Mouse (Mus musculus) heart, embryonic 10.5 days (tissue): ENCODE data around the gene Chl1. TPM values are rescaled to one million over a fixed set of nuclear protein-coding genes. Genes with fewer than 3 reads are reported as not detected.

ENCODE experiments used
- DNase-seq: peaks from one replicate; pipeline ENCODE4 v3.0.0-alpha.2; 2017; ENCODE audit warnings: low spot score
- H3K27ac ChIP-seq: fragments of 300-500 bp; sonication (generic); 2 replicates; pipeline ENCODE4 v1.5.1; 2016; ENCODE audit warnings: mild to moderate bottlenecking
- H3K27me3 ChIP-seq: fragments of 300-500 bp; sonication (generic); 2 replicates; pipeline ENCODE4 v1.6.1; 2016; ENCODE audit warnings: mild to moderate bottlenecking; ENCODE audit not compliant: poor library complexity, insufficient read depth, severe bottlenecking
- H3K36me3 ChIP-seq: fragments of 300-500 bp; sonication (generic); 2 replicates; pipeline ENCODE4 v1.6.1; 2016; ENCODE audit warnings: mild to moderate bottlenecking, moderate library complexity
- H3K4me1 ChIP-seq: fragments of 300-500 bp; sonication (generic); 2 replicates; pipeline ENCODE4 v1.6.1; 2016; ENCODE audit warnings: mild to moderate bottlenecking
- H3K4me3 ChIP-seq: fragments of 300-500 bp; sonication (generic); 2 replicates; pipeline ENCODE4 v1.5.1; 2016; ENCODE audit warnings: mild to moderate bottlenecking, moderate library complexity
- H3K9me3 ChIP-seq: fragments of 300-500 bp; sonication (generic); 2 replicates; pipeline ENCODE4 v1.6.1; 2016; ENCODE audit warnings: mild to moderate bottlenecking, moderate library complexity
- WGBS: fragments of 180-500 bp; shearing (Covaris S2); methylation state at CpG from one replicate; pipeline ENCODE4 v1.1.7; 2016; 5-methylcytosine and 5-hydroxymethylcytosine counted together
- polyA plus RNA-seq: library from polyadenylated mRNA; unstranded; fragments of >200 nt; fragmentation: Nextera tagmentation; extraction: Ambion mirVana; gene quantifications from 2 replicates; pipeline ENCODE4 v1.2.1, GENCODE M21; 2016

The Chl1 gene
- polyA plus RNA-seq, 1 experiment from 2014 or later, result 0.15 TPM

DNA sequence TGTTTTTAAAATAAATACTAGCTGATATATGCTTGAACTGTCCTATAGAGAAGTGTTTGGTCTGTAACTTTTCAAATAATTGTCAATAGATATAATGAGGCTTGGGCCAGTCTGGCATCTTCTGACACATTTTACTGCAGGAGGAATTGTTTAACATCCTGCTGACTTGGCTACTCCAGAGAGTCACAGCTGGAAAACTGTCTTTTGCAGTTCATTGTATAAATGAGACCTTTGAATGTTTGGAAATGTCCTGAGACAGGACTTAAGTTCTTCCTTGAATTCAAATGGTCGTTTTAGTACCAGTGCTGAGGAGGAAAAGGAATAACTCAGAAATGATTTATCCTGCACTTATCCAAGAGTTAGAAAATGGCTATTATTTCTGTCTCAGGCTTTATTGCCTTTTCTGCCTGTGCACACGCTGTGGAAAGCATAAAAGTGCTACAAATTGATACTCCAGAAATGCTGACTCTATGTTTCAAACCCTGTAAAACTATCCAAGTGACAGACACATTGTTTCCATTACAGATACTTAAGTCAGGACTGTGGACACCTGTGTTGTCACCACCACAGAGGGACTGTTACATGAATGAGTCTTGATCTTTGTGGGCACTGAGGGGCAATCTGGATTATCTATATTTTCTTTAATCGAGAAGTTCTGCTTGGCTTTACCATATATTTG is 105.7 kb downstream of the Chl1 start:
- no peak for DNase-seq
- no peaks in the 10 kb centered on the region for H3K9me3 ChIP-seq
- no peak overlapping the region for H3K4me3 ChIP-seq
- no peak overlapping the region for H3K27ac ChIP-seq
- H3K36me3 ChIP-seq, result no peaks in the 10 kb centered on the region
- no peaks in the 10 kb centered on the region for H3K4me1 ChIP-seq
- 59% methylated on average over 3 of the region's 3 CpGs for WGBS
- H3K27me3 ChIP-seq, result no peaks in the 10 kb centered on the region

DNA sequence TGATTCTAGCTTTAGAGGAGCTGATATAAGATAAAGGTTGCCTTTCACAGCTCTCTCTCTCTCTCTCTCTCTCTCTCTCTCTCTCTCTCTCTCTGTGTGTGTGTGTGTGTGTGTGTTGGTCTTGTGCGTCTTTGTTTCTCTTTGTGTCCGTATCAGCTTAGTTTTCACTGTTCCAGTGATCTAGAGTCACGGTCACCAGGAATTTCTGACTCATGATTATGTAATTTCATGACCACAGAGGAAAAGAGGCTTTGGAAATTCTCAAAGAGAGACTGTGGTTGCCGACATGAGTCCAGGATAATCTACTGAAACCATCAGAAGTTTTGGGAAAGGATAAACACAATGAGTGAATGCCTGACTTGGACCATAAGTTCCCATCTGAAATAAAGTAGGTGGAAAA is 110.5 kb downstream of the Chl1 start:
- Histone ChIP-seq H3K27me3 (no peaks in the 10 kb centered on the region), H3K4me1 (no peaks in the 10 kb centered on the region), H3K9me3 (no peaks in the 10 kb centered on the region), H3K27ac (no peak overlapping the region), H3K4me3 (no peak overlapping the region), H3K36me3 (no peaks in the 10 kb centered on the region)
- 65% methylated on average over 4 of the region's 4 CpGs for WGBS
- DNase-seq, result no peak

DNA sequence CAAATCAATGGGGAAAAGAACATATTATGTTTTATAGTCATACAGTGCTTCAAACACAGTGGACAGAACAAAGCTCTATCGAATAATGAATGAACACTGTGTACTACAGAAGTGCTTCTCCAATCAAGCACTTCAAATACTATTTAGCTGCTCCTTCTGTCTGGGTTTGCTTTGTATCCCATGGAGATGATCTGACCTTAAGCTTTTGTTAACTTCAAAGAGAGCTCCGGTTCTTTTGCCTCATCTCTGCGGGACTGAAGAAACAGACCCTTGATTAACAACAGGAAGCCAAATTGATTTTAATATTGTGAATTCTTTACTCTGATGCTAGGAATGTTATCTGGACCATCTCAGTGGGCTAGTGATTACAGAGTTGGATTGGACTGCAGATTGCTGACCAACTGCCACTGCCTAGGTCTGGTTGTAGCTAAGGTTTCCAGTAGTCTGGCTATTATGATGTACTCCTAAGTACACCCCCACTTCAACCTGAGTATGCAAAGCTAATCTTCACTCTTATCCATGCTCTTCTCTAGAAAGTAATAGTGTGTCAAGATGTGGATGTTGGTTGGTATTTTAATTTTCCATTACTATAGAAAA is 111.8 kb downstream of the Chl1 start:
- H3K4me3 ChIP-seq, result no peak overlapping the region
- H3K9me3 ChIP-seq, result no peaks in the 10 kb centered on the region
- no peaks in the 10 kb centered on the region for H3K27me3 ChIP-seq
- no peaks in the 10 kb centered on the region for H3K4me1 ChIP-seq
- no peak overlapping the region for H3K27ac ChIP-seq
- 74% methylated on average over 3 of the region's 3 CpGs for whole genome bisulfite sequencing
- H3K36me3 ChIP-seq, result no peaks in the 10 kb centered on the region
- DNase-seq, result no peak

DNA sequence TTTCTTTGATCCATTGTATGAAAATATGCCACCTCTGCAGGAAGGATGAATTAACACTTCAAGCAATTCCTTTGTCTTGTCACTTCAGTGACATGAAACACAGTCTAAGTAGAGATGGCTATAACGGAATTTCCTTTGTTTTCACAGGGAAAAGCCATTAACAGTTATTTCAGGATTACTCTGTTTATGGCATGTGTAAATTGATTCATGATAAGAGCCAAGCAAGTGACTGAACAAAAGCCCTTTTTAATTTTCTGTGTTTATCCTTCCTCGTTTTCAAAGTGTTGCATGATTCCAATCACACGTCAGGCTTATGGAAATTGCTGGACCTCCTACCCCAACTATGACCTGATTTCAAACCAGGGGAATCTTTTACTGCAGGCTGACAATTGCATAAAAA is 122.5 kb downstream of the Chl1 start:
- no peaks in the 10 kb centered on the region for H3K9me3 ChIP-seq
- H3K36me3 ChIP-seq, result no peaks in the 10 kb centered on the region
- no peak overlapping the region for H3K27ac ChIP-seq
- no peaks in the 10 kb centered on the region for H3K4me1 ChIP-seq
- no peaks in the 10 kb centered on the region for H3K27me3 ChIP-seq
- no peak overlapping the region for H3K4me3 ChIP-seq
- DNase-seq, result no peak
- WGBS, result 31% methylated on average over 3 of the region's 3 CpGs

DNA sequence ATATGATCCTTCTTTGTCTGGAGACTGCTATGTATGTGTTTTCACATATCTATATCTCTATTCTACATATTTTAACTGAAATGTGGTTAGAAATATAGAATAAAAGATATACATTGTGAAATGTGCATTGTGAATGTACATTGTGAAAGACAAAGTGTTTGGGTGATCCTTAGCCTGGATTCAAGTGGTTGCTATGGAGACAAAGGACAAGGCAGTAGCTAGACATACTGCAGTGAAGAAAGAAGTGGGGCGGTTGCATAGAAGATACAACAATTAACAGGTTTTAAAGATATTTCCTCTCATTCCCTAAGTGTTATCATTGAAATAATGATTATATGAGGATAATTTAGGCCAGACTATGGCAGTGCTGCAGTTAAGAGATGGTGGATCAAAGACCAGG is 146.4 kb downstream of the Chl1 start:
- H3K4me3 ChIP-seq, result no peak overlapping the region
- no peak overlapping the region for H3K27ac ChIP-seq
- no peak for DNase-seq
- H3K9me3 ChIP-seq, result no peaks in the 10 kb centered on the region
- H3K27me3 ChIP-seq, result no peaks in the 10 kb centered on the region
- H3K36me3 ChIP-seq, result no peaks in the 10 kb centered on the region
- H3K4me1 ChIP-seq, result no peaks in the 10 kb centered on the region
- WGBS, result 70% methylated on average over 1 of the region's 1 CpGs

DNA sequence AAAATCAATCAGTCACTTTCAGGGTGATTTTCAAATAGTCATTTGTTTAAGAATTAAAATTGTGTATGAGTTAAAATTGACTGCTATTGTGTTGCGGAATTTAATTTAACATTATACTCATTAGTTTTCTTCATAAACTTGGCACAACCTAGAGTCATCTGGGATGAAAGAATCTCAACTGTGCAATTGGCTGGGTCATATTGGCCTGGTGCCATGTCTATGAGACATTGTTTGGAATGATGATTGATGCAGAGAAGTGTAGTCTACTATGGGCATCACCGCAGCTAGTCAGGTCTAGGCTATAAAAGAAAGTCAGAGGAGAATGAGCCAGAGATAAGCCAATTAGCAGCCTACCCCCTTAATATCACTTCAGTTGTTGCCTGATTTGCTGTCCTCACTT is 148.8 kb downstream of the Chl1 start:
- WGBS, result 91% methylated on average over 2 of the region's 2 CpGs
- H3K27me3 ChIP-seq, result no peaks in the 10 kb centered on the region
- no peaks in the 10 kb centered on the region for H3K36me3 ChIP-seq
- H3K4me3 ChIP-seq, result no peak overlapping the region
- no peak overlapping the region for H3K27ac ChIP-seq
- no peaks in the 10 kb centered on the region for H3K9me3 ChIP-seq
- no peaks in the 10 kb centered on the region for H3K4me1 ChIP-seq
- no peak for DNase-seq

DNA sequence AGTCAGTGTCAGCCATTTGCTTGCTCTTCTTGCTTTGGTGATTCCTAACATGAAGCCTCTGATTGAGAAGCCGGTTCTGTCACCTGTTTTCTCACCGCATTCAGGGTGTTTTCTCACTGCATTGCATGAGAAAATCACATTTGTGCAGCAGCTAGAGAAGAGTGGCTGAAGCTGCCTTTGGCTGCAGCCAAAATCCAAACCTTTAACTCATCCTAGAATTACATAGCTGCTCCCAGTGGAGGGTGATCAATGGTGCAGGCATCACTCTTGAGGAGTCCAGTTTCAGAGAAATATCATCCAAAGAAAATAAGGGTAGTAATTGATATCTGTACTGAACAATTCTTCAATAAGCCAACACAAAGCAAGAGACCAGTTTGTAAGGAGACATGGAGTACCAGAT is 154.8 kb downstream of the Chl1 start:
- DNase-seq, result no peak
- H3K27ac ChIP-seq, result no peak overlapping the region
- no peaks in the 10 kb centered on the region for H3K36me3 ChIP-seq
- H3K27me3 ChIP-seq, result no peaks in the 10 kb centered on the region
- 75% methylated on average over 2 of the region's 2 CpGs for WGBS
- no peak overlapping the region for H3K4me3 ChIP-seq
- no peaks in the 10 kb centered on the region for H3K9me3 ChIP-seq
- H3K4me1 ChIP-seq, result no peaks in the 10 kb centered on the region

DNA sequence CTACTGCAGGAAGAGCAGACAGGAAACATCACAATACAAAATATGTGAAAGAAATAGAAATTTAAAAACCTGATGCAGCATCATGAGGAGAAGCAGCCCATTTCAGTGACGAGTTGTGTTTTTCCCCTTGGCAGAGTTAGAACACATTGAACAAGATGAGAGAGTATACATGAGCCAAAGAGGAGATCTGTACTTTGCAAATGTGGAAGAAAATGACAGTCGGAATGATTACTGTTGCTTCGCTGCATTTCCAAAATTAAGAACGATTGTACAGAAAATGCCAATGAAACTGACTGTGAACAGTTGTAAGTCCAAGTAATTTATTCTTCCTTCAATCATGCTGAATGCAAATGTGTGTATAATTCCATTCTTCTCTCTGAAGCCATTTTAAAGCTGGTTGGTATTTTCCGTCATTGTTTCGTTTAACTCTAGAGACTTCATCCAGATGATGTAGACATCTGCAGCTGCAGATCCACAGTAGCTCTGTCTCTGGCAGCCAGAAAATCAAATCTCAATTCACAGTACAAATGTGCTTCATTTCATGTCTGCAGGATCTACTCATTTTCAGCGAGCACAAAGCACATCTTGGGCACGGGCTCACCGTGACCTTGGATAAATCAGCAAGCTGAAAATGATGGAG is 155.4 kb downstream of the Chl1 start:
- 89% methylated on average over 9 of the region's 9 CpGs for WGBS
- Histone ChIP-seq H3K36me3 (no peaks in the 10 kb centered on the region), H3K27me3 (no peaks in the 10 kb centered on the region), H3K9me3 (no peaks in the 10 kb centered on the region), H3K4me1 (no peaks in the 10 kb centered on the region), H3K4me3 (no peak overlapping the region), H3K27ac (no peak overlapping the region)
- DNase-seq, result no peak

DNA sequence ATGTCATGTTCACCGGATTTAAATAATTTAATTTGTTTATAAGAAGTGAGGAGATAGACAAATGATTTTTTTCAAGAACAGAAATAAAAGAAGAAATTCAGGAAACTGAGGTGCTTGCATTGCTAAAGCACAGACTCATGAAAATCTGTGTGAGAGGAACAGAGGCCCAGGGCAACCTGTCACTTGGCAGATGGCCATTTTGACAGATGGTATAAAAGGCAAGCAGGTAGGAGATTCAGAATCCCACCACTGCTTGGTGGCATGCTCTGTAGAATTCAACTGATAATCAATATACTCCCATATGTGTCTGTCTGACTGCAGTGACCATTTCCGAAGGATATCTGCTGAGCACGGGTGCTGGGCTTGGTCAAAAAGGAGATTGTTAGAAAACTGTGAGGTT is 162.7 kb downstream of the Chl1 start:
- Histone ChIP-seq H3K27me3 (no peaks in the 10 kb centered on the region), H3K36me3 (no peaks in the 10 kb centered on the region), H3K4me3 (no peak overlapping the region), H3K27ac (no peak overlapping the region), H3K9me3 (no peaks in the 10 kb centered on the region), H3K4me1 (no peaks in the 10 kb centered on the region)
- no peak for DNase-seq
- 91% methylated on average over 3 of the region's 3 CpGs for WGBS

DNA sequence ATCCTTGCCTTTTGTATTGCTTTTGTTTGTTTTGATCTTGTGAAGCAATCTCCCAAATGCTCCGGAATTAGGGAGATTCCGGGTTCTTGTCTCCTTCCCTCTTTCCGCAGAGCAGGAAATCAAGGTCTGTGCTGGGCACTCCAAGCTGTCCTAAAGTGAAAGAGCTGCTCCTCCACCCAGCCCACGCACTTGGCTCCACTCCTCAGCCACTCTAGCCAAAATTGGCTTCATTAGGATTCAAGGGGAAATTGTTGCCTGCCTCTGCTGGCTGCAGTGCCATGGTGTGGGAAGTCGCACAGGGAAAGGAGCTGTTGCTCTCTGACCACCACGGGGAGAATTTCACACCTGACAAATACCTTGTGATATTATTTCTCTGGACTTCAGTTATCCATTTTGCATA is 163.9 kb downstream of the Chl1 start:
- no peaks in the 10 kb centered on the region for H3K36me3 ChIP-seq
- DNase-seq, result no peak
- H3K27ac ChIP-seq, result no peak overlapping the region
- H3K27me3 ChIP-seq, result no peaks in the 10 kb centered on the region
- H3K4me3 ChIP-seq, result no peak overlapping the region
- no peaks in the 10 kb centered on the region for H3K4me1 ChIP-seq
- 60% methylated on average over 6 of the region's 6 CpGs for WGBS
- H3K9me3 ChIP-seq, result no peaks in the 10 kb centered on the region

DNA sequence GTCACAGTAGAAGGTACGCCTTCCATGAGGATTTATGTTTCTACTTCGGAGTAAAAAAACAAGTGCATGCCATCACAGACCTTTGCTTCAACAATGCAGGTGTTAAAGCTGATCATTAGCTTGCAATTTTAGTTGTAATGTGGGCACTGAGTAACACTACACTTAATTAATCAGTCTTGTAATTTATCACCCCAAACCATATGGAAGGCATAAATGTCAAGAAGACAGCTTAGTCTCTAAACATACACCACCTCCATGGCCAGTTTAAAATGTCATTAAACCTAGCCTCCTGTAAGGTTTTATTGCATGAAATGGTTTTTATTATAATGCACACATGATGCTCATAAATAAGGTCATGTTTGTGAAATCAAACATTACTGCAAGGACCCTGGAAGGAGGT is 164.8 kb downstream of the Chl1 start:
- Histone ChIP-seq H3K36me3 (no peaks in the 10 kb centered on the region), H3K27me3 (no peaks in the 10 kb centered on the region), H3K4me3 (no peak overlapping the region), H3K4me1 (no peaks in the 10 kb centered on the region), H3K27ac (no peak overlapping the region), H3K9me3 (no peaks in the 10 kb centered on the region)
- no peak for DNase-seq
- 88% methylated on average over 2 of the region's 2 CpGs for WGBS

DNA sequence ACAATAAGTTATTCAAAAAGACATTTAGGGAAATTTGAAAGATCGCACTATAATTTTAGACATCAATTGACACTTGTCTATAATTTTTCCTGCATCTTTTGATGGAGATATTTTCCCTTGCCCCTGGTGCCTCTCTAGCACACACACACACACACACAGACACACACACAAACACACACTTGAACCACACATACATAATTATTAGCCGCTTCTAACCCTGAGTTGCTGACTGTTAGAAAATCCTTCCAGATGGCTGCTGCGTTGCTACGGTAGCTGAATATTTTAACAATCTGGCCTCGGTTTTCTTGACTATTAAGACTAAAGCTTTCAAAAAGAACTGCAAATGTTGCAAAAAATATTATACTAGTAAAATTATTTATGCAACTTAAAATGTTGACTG is 166.3 kb downstream of the Chl1 start:
- WGBS, result 89% methylated on average over 5 of the region's 5 CpGs
- Histone ChIP-seq H3K27me3 (no peaks in the 10 kb centered on the region), H3K4me3 (no peak overlapping the region), H3K9me3 (no peaks in the 10 kb centered on the region), H3K36me3 (no peaks in the 10 kb centered on the region), H3K4me1 (no peaks in the 10 kb centered on the region), H3K27ac (no peak overlapping the region)
- DNase-seq, result no peak

DNA sequence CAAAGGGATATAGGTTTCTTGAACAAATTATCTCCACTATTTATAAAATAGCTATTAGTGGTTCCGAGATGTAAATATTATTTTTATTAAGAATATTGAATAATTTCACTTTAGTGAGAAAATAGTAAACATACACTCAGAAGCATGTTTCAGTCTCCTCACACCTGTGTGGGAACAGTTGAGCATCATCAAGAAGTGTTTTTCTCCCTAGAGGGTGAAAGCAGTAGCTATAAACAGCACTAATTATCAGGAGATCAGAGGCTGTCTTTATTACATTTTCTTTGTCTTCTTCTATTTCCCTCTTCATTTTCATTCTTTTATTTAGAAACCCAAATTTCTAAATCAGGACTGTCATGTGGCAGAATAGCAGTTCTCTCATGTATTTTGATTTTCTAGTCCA is 166.7 kb downstream of the Chl1 start:
- H3K27me3 ChIP-seq, result no peaks in the 10 kb centered on the region
- H3K4me3 ChIP-seq, result no peak overlapping the region
- H3K4me1 ChIP-seq, result no peaks in the 10 kb centered on the region
- no peaks in the 10 kb centered on the region for H3K36me3 ChIP-seq
- DNase-seq, result no peak
- no peaks in the 10 kb centered on the region for H3K9me3 ChIP-seq
- H3K27ac ChIP-seq, result no peak overlapping the region
- 84% methylated on average over 1 of the region's 1 CpGs for WGBS
